Mouse (Mus musculus) liver, postnatal 0 days (tissue): Measurements from ENCODE around the gene Tbc1d4.

ENCODE experiments used
- CTCF ChIP-seq: sonication (generic); IDR thresholded peaks from 2 replicates; pipeline ENCODE4 v1.5.1; 2016; ENCODE audit warnings: antibody characterized with exemption, low read depth
- EP300 ChIP-seq: IDR thresholded peaks from 2 replicates; pipeline ENCODE4 v1.6.1; 2016; ENCODE audit warnings: antibody characterized with exemption, low read depth, mild to moderate bottlenecking

DNA sequence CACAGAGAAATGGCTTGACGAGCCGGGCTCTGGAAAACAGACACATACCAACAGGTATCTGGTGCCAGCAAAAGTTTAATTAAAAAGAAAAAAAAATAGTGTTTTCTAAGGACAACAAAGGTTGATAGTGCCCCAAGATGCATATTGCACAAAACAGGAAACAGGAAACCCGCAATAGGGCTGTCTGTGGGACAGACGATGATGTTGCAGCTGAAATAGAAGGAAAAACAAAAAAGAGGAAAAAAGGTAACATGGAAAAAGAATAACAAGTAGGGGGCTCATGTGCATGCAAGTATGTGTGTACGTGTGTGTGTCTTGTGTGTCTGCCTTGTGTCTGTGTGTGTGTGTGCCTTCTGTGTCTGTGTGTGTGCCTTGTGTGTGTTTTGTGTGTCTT is 131.2 kb downstream of the Tbc1d4 start:
- TF ChIP-seq CTCF: no peak
- TF ChIP-seq EP300: no peak
